Mouse (Mus musculus) megakaryocyte, embryonic 14.5 days (primary cell): ENCODE results near the gene Chd9. TPM values are rescaled to one million over a fixed set of nuclear protein-coding genes. Genes with fewer than 3 reads are reported as not detected.

Source experiments
- H3K27me3 ChIP-seq: replicated peaks from 2 replicates; pipeline ENCODE3; 2012; ENCODE audit warnings: inconsistent platforms
- H3K36me3 ChIP-seq: replicated peaks from 2 replicates; pipeline ENCODE3; 2012; ENCODE audit warnings: low read length, inconsistent platforms, mixed read lengths
- H3K4me1 ChIP-seq: 2 replicates; pipeline ENCODE4 v1.6.1; 2012; ENCODE audit warnings: inconsistent platforms
- H3K4me3 ChIP-seq: replicated peaks from 2 replicates; pipeline ENCODE3; 2012; ENCODE audit warnings: moderate library complexity, mild to moderate bottlenecking, inconsistent platforms
- H3K9me3 ChIP-seq: 2 replicates; pipeline ENCODE4 v1.6.1; 2012; ENCODE audit warnings: inconsistent platforms
- FLI1 ChIP-seq: IDR thresholded peaks from 2 replicates; pipeline ENCODE4 v1.6.1; 2012; ENCODE audit warnings: low read length, inconsistent platforms, mixed read lengths
- GATA1 ChIP-seq: IDR thresholded peaks from 3 replicates; pipeline ENCODE4 v1.6.1; 2012; ENCODE audit warnings: mixed read lengths, low read length, inconsistent platforms, borderline replicate concordance
- polyA plus RNA-seq: library from polyadenylated mRNA; stranded (reverse); fragments of >175 nt; gene quantifications from 2 replicates; pipeline ENCODE4 v1.2.3, GENCODE M21; 2012; ENCODE audit warnings: low replicate concordance; ENCODE audit not compliant: insufficient read depth

Chd9 gene
- polyA plus RNA-seq, 1 experiment = 0.65 TPM

GRCm38 (mm10) chr8:90934786-90935185 is 106.6 kb downstream of the Chd9 start:
- H3K9me3 ChIP-seq = no peaks in the 10 kb centered on the region
- TF ChIP-seq FLI1 (no peak), GATA1 (no peak)
- H3K4me1 ChIP-seq = peaks cover 38% of the 10 kb centered on the region
- no peak overlapping the region for H3K4me3 ChIP-seq
- peaks cover 31% of the 10 kb centered on the region for H3K36me3 ChIP-seq
- no peaks in the 10 kb centered on the region for H3K27me3 ChIP-seq

- no peak for TF ChIP-seq GATA1
- TF ChIP-seq FLI1 = no peak
- Histone ChIP-seq H3K4me3 (no peak overlapping the region), H3K9me3 (no peaks in the 10 kb centered on the region), H3K27me3 (no peaks in the 10 kb centered on the region), H3K36me3 (peaks cover 31% of the 10 kb centered on the region), H3K4me1 (peaks cover 46% of the 10 kb centered on the region)
Observed at GRCm38 (mm10) chr8:90936840-90937239, 108.7 kb downstream of the Chd9 start.

GRCm38 (mm10) chr8:90938352-90938930 is 110.3 kb downstream of the Chd9 start:
- no peaks in the 10 kb centered on the region for H3K27me3 ChIP-seq
- H3K9me3 ChIP-seq = no peaks in the 10 kb centered on the region
- peak overlapping the region; percentile 75 for H3K4me3 ChIP-seq
- TF ChIP-seq FLI1 (no peak), GATA1 (no peak)
- peaks cover 39% of the 10 kb centered on the region for H3K4me1 ChIP-seq
- H3K36me3 ChIP-seq = peaks cover 17% of the 10 kb centered on the region

GRCm38 (mm10) chr8:90939867-90940266 is 111.7 kb downstream of the Chd9 start:
- no peak overlapping the region for H3K4me3 ChIP-seq
- TF ChIP-seq FLI1 = no peak
- no peak for TF ChIP-seq GATA1
- H3K36me3 ChIP-seq = peaks cover 14% of the 10 kb centered on the region

GRCm38 (mm10) chr8:90943770-90944169 is 115.6 kb downstream of the Chd9 start:
- no peaks in the 10 kb centered on the region for H3K27me3 ChIP-seq
- H3K9me3 ChIP-seq = no peaks in the 10 kb centered on the region
- TF ChIP-seq GATA1 (no peak), FLI1 (no peak)
- H3K4me1 ChIP-seq = peaks cover 31% of the 10 kb centered on the region
- H3K4me3 ChIP-seq = no peak overlapping the region
- H3K36me3 ChIP-seq = peaks cover 8% of the 10 kb centered on the region

More at GRCm38 (mm10) chr8:90939867-90940266, 111.7 kb downstream of the Chd9 start:
- H3K27me3 ChIP-seq = no peaks in the 10 kb centered on the region
- H3K9me3 ChIP-seq = no peaks in the 10 kb centered on the region
- peaks cover 49% of the 10 kb centered on the region for H3K4me1 ChIP-seq

GRCm38 (mm10) chr8:90954802-90955760 is 126.9 kb downstream of the Chd9 start:
- TF ChIP-seq GATA1 (no peak), FLI1 (no peak)
- Histone ChIP-seq H3K4me1 (peaks cover 38% of the 10 kb centered on the region), H3K27me3 (no peaks in the 10 kb centered on the region), H3K4me3 (peak overlapping the region; percentile 93), H3K36me3 (peaks cover 12% of the 10 kb centered on the region), H3K9me3 (no peaks in the 10 kb centered on the region)

- Histone ChIP-seq H3K36me3 (peaks cover 19% of the 10 kb centered on the region), H3K4me3 (peak overlapping the region; percentile 93), H3K4me1 (peaks cover 44% of the 10 kb centered on the region), H3K9me3 (no peaks in the 10 kb centered on the region), H3K27me3 (no peaks in the 10 kb centered on the region)
- TF ChIP-seq GATA1 (no peak), FLI1 (no peak)
Observed at GRCm38 (mm10) chr8:90955761-90956136, 127.6 kb downstream of the Chd9 start.

- Histone ChIP-seq H3K4me1 (peaks cover 49% of the 10 kb centered on the region), H3K27me3 (no peaks in the 10 kb centered on the region), H3K9me3 (no peaks in the 10 kb centered on the region), H3K36me3 (peaks cover 20% of the 10 kb centered on the region), H3K4me3 (peak overlapping the region; percentile 93)
- no peak for TF ChIP-seq GATA1
- TF ChIP-seq FLI1 = no peak
Observed at GRCm38 (mm10) chr8:90956390-90956789, 128.2 kb downstream of the Chd9 start.

GRCm38 (mm10) chr8:90957711-90958110 is 129.6 kb downstream of the Chd9 start:
- H3K9me3 ChIP-seq = no peaks in the 10 kb centered on the region
- H3K36me3 ChIP-seq = peaks cover 23% of the 10 kb centered on the region
- TF ChIP-seq GATA1 (no peak), FLI1 (no peak)
- H3K27me3 ChIP-seq = no peaks in the 10 kb centered on the region
- H3K4me3 ChIP-seq = no peak overlapping the region
- peaks cover 55% of the 10 kb centered on the region for H3K4me1 ChIP-seq

- TF ChIP-seq GATA1 (no peak), FLI1 (no peak)
- Histone ChIP-seq H3K4me3 (no peak overlapping the region), H3K4me1 (peaks cover 45% of the 10 kb centered on the region), H3K36me3 (peaks cover 27% of the 10 kb centered on the region), H3K9me3 (no peaks in the 10 kb centered on the region), H3K27me3 (no peaks in the 10 kb centered on the region)
Observed at GRCm38 (mm10) chr8:90959721-90960120, 131.6 kb downstream of the Chd9 start.
